Mouse (Mus musculus): ENCODE measurements around the gene Pigf.
"Not testable (repeated sequence)": the region's sequence is repeated elsewhere in the genome, so short reads cannot be mapped to it uniquely, and the experiment has no call there.

Pigf gene

DNA sequence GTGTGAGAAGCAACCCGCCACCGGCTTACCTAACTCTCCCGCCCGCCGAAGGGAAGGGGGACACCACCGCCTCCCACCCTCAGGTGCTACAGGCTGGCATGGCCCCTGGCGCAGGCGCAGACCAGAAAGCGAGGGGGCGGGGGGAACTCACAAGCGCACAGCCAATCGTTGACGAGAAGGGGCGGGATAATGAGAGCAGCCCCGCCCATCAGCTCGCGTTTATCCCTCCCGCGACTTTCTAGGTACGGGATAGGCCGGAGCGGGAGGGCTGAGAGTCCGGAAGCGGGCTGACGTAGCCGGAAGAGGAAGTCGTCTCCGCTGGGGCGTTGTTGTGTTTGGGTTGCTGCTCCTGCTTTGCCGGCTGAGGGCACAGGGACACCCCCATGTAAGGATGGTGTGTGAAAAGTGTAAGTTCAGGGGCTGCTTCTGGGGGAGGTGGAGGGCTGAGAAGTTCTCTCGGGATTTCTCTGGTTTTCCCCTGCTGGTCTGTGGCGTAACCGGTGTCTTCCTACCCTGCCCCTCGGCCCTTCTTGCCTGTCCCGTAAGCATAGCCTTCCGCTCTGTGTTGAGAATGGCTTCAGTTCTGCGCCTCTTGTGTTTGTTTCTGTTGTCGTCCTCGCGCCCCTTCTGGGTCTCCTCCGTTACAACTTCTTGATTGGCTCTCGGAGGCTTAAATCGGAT lies at the start of gene Pigf, which contains the start of gene Cript:
Gene Pigf (minus strand): TSS at position 138 of the 681 bp plus-strand sequence.
Gene Cript (plus strand): TSS at position 282 of the 681 bp plus-strand sequence.
- DNase-seq (ENCODE audit: low spot score) = peak; percentile 94

- no peak for DNase-seq (ENCODE audit: low spot score)
These were observed 48.3 kb upstream of the Pigf start for GRCm38 (mm10) chr17:87073470-87073869.

DNA sequence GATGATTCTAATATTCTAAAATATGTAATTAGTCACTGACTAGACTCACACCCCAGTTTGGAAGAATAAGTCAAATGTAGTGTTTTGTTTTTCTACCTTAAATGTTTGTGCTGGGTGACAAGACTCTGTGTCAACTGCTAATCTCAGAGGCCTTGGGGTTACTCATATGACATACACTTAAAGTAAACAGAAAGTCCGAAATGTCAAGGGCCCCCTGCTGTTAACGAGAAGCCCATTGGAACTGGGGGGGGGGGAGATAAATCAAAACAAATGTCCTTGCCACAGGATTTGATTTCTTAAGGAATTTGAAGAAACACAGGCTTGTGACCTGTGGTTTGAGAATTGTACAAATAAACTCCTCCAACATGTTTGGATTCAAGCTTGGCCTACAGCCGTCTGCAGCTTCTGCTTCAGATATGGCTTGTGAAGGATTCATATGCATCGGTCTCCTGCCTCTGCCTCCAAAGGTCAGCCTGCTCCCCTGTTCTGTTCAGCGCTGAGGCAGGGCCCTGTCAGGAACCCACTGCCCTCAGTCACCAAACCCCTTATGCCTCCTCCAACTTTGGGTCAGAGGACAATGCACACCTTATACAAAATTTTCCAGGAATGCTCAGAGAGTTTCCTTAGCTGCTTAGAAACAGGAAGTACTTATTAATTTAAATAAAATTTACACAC lies 47.7 kb upstream of the Pigf start:
- no peak for DNase-seq (ENCODE audit: low spot score)

DNA sequence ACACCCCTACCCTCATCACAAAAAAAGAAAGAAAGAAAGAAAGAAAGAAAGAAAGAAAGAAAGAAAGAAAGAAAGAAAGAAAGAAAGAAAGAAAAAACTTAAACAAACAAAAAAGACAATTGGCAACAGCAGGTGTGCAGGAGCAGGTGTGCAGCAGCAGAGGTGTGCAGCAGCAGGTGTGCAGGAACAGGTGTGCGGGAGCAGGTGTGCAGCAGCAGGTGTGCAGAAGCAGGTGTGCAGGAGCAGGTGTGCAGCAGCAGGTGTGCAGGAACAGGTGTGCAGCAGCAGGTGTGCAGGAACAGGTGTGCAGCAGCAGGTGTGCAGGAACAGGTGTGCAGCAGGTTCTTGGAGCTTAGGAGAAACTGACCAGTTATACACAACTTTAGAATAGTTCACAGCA lies 47.0 kb upstream of the Pigf start:
- DNase-seq (ENCODE audit: low spot score) = not testable (repeated sequence)

DNA sequence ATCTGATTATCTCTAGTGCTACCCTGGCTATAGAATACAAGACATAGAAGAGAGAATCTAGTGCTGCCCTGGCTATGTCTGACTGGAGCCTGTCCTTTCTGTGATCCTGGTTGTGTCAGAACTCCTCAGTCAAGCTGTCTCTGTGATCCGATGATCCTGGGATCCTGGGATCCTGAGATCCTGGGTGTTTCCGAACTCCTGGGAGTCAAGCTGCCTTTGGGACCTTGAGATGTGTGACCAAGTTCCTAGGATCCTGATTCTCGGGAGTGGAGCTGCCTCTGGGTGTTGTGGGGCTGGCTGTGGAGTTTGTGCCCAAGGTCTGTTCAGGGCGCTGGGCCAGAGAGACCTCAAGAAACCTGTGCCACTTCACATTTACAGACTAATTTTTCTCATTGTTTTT lies 43.8 kb upstream of the Pigf start:
- DNase-seq (ENCODE audit: low spot score) = no peak

- DNase-seq (ENCODE audit: low spot score) = no peak
These were observed 38.8 kb upstream of the Pigf start for GRCm38 (mm10) chr17:87063969-87064368.

DNA sequence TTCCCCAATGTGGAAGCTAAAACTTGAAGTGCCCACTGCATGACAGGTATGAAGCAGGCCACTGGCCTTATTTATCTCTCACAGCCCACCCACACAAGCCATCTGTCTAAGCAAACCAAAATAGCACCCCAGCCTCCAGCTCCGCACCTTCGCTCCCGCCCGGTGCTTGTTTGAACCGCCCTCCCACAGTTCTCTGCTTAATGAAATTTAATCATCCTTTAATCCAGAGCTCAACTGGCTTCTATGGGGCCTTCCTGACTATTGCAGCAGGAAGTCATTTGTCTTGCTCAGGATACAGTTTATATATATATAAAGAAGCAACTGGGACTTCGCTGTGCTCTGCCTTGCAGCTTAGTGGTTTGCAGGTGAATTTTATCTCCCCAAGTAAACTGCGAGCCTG lies 38.3 kb upstream of the Pigf start:
- no peak for DNase-seq (ENCODE audit: low spot score)

GRCm38 (mm10) chr17:87062639-87063038 lies 37.4 kb upstream of the Pigf start:
- no peak for DNase-seq (ENCODE audit: low spot score)

DNA sequence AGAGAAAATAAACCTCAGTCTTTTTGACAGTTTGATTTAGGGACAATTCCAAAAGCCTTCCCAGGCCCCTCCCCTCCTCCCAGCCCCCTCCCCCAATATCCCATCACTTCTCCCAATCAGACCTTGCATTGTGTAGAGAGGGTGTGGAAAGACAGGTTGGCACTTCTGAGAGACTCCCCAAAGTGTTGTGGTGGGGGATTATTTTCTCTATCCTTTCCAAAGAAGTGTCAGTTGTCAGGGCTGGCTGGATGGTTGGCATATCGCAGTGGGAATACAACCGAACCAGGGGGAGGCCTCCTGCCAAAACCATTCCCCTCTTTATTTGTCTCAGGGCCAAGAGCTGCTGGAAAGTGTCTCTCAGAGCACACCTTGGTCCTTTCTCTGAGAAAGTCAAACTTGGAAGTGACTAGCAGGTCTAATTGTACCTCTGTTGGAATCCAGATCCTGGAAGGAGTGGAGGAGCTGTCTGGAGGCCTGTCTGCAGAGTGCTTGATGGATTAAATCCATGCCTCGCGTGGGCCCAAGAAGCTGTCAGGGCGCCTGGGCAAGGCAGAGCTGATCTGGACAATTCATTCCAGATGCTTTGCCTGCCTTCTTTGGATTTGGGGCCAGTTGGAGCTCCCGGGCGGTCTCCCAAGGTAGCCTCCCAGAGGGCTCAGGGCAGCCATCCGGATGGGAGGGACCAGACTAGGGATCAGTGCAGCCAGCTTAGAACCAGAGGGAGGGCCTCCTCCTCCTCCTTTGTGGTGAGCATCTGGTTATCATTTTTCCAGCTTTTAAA lies 32.5 kb upstream of the Pigf start:
- DNase-seq (ENCODE audit: low spot score) = no peak

DNA sequence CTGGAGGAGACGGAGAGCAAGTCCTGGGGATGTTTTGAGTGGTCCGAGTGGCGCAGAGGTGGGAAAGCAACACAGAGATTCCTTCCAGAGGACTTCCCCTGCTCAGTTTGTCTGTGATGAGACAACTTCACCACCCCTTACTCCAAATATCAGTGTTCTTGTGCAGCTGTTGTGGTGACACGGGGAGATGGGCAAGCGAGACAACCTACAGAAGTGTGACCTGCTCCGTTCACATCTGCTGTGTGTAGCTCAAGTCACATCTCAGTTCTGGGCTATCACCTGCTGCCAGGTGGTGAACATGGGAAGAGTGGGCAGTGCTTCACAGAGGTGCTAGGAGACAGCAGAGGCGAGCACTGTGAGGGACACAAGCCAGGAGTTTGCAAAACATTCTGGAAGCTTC lies 31.6 kb upstream of the Pigf start:
- no peak for DNase-seq (ENCODE audit: low spot score)

GRCm38 (mm10) chr17:87055663-87056062 lies 30.5 kb upstream of the Pigf start:
- DNase-seq (ENCODE audit: low spot score) = no peak

DNA sequence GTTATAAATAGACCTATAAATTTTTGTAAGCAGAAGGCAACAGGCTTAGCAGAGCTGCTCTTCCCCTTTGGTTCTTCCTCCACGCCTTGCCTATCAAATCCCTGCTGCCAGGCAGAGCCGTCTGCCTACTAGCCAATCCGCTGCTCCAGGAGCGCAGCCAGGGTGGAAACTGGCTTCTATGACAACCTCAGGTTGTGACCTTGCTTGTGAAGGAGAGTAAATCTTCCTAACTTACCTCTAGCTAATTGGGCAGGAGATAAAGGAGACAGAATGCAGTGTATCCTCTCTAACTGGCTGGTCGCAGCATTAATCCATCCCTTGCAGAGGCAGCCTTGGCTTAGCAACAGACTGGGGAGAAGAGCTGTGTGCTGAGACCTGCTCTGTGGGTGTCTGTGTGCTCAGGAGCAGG lies 29.8 kb upstream of the Pigf start:
- peak; percentile 38 for DNase-seq (ENCODE audit: low spot score)

DNA sequence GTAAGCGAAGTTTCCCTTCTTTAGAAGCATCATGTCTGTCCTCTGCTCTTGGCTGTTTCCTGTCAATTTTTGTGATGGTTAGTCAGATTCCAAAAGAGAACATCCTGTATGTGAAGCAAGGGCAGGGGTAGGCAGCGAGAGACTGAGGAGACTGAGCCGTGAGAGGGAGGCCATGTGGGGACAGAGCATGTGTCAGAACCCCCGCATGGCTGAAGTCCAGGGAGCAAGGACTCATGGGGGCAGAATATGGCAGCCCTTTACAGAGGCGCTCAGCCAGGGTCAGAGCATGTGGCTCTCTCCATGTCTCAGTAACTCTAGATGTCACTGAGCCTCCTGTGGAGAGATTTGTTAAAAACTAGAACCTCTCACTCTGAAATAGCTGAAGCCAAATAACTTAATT lies 28.7 kb upstream of the Pigf start:
- DNase-seq (ENCODE audit: low spot score) = no peak

GRCm38 (mm10) chr17:87052432-87052831 lies 27.2 kb upstream of the Pigf start:
- DNase-seq (ENCODE audit: low spot score) = peak; percentile 8

GRCm38 (mm10) chr17:87051652-87052051 lies 26.4 kb upstream of the Pigf start:
- no peak for DNase-seq (ENCODE audit: low spot score)

DNA sequence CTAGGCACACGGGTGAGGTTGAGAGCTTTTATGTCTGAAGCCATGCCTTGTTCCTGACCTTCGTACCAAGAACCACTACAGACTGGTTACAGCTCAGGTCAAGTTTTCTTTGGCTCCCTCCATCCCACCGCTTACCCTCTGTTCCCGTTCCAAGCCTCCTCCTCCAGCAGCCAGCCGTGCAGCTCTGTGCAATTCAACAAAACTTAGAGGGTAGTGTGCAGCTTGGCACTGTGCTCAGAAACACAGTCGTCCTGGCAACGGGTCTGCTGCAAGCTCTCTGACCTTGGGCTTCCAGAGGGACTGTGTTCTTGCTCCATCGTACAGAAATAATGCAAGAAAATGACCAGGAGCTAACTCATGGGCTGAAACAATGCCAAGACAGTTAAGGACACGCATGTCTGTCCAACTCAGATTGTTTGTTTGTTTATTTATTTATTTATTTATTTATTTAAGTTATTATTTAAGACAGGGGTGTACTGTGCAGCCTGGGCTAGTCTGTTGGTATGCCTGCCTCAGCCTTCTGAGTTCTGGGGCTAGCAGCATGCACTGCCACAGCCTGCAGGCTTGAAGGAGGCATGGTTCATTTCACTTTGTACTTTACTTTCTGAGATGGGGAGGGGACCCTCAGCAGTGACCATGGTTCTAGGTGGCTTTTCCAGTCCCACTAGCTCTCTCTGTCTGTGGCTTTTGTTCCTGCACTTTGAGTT lies 25.4 kb upstream of the Pigf start:
- peak; percentile 20 for DNase-seq (ENCODE audit: low spot score)

DNA sequence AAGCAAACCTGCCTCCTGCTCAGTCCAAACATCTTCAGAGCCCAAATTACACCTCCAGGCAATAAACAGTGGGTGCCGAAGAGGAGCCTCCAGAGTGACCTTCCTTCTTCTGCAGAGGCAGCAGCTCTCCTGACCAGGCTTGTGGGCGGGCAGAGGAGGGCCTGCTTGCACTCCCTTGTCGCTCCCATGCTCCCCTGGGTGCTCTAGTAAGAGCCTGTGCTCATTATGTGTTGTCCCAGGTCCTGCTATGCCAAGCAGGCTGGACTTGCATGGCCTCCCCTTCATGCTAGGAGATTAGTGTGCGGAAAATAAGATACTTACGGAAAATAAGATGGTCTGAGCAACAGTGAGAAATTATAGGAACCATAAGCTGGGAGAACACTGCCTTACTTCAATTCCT lies 24.5 kb upstream of the Pigf start:
- DNase-seq (ENCODE audit: low spot score) = no peak

GRCm38 (mm10) chr17:87044796-87045195 lies 19.6 kb upstream of the Pigf start:
- DNase-seq (ENCODE audit: low spot score) = no peak

- peak; percentile 86 for DNase-seq (ENCODE audit: low spot score)
These were observed 19.2 kb upstream of the Pigf start for GRCm38 (mm10) chr17:87044364-87044763.

- no peak for DNase-seq (ENCODE audit: low spot score)
These were observed 16.5 kb upstream of the Pigf start for GRCm38 (mm10) chr17:87041739-87042138.

- DNase-seq (ENCODE audit: low spot score) = no peak
These were observed 13.3 kb upstream of the Pigf start for GRCm38 (mm10) chr17:87038496-87038895.

Measured in MN1 (cell line).